Mouse (Mus musculus): Measurements from ENCODE around the gene Mrps21.
"Not testable (repeated sequence)": the region's sequence is repeated elsewhere in the genome, so short reads cannot be mapped to it uniquely, and the experiment has no call there.

The Mrps21 gene

DNA sequence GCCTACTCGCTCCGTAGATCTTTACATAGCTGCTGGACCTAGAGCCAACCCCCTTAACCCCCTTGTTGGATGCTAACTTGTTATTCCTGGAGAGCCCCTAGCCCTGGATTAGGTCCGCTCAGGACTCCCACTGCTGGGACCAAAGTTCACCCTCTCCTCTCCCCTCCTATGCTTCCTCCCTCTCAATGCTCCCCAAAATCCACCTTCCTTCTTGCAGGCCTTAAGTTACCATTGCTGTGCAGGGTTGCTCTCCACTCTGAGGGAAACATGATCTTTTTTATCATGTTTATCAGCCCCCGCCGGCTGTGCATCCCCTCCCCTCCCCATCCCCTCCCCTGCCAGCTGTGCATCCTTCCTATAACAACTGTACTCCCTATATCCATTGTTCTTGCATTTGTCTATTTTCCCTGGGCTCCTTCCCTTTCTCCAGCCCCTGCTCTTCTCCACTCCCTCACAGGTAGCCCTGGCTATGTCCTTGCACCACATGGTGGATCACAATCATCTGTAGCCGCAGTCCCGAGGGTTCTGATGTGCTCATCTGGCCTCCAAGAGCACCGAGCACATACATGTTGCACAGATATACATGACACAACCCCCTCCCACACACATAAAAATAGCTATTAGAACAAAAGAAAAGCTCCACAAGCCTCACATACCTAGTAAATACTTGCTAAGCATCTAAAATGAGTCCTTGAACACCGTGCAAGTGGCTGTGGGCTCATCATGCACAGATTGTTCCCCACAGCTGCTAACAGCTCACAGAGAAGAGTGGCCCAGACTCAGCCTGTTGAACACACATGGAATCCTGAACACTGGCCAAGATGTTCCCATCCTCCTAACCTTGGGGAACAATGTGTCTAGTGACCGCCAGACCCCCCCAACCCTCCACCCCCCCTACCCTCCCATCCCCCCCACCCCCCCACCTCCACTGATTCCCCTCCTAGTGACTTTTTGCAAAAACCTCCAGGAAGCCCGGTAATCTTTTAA, 21.0 kb upstream of the Mrps21 start:
- no peak for DNase-seq (ENCODE audit: extremely low read depth, insufficient read length, low spot score)

GRCm38 (mm10) chr3:95891211-95892065, 20.1 kb upstream of the Mrps21 start, which contains the start of gene BC028528:
TSS of gene BC028528 (minus strand) at chr3:95892005.
- DNase-seq (ENCODE audit: extremely low read depth, insufficient read length, low spot score) = peak; percentile 43

GRCm38 (mm10) chr3:95889664-95890063, 18.3 kb upstream of the Mrps21 start:
- no peak for DNase-seq (ENCODE audit: extremely low read depth, insufficient read length, low spot score)

- no peak for DNase-seq (ENCODE audit: extremely low read depth, insufficient read length, low spot score)
These were observed 16.3 kb upstream of the Mrps21 start for GRCm38 (mm10) chr3:95887596-95887995.

DNA sequence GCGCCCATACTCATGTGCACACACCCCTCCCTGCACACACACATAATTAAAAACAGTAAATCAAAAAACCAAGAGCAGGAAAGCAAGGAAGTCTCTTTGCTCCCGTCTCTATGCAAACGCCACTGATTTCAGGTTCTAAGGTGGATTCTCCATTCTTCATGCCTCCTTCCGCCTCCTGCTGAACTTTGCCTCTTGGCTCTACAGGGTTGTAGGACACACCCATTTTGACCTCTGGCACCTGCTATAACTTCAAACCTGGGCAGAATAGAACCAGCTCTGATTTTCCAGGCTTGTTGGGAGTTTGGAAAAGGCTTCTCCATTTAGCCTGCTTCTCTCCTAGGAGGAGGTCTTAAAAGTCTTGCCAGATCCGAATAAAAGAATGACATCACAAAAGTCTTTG, 13.1 kb upstream of the Mrps21 start:
- no peak for DNase-seq (ENCODE audit: extremely low read depth, insufficient read length, low spot score)

DNA sequence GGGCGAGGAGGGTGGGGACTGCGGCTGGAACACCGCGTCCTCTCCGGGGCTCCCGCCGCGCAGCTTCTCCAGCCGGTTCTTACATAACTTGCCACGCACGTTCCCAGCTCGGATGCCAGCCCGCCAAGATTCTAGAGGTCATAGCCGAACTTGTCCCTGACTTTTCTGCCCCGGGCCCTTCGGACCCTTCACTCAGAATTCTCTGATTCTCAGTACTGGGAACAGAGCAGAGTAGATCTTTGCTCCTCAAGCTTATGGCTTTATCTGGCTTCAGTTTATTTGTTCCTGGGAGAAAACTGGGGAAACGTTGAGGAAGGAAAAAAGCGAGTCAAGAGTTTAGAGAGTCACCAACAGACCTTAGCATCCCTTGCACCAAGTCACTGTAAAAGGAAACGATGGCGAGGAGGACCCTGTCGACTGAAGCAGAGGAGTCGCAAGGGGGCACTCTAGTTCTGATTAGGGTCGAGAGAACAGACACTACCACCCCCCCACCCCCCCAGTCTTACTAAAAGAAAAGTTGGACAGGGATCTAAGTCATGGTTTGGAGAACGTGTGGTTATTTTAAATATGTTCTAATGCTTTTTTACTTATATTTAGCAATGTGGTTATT, 11.6 kb upstream of the Mrps21 start:
- DNase-seq (ENCODE audit: extremely low read depth, insufficient read length, low spot score) = no peak

- peak; percentile 92 for DNase-seq (ENCODE audit: extremely low read depth, insufficient read length, low spot score)
These were observed 10.9 kb upstream of the Mrps21 start, which contains the start of gene Ciart for GRCm38 (mm10) chr3:95881979-95882815. TSS of gene Ciart (minus strand) at chr3:95882251.

GRCm38 (mm10) chr3:95879063-95879462, 7.7 kb upstream of the Mrps21 start:
- DNase-seq (ENCODE audit: extremely low read depth, insufficient read length, low spot score) = no peak

GRCm38 (mm10) chr3:95872048-95872447, 729 bp upstream of the Mrps21 start:
- DNase-seq (ENCODE audit: extremely low read depth, insufficient read length, low spot score) = no peak

- DNase-seq (ENCODE audit: extremely low read depth, insufficient read length, low spot score) = no peak
These were observed 343 bp downstream of the Mrps21 start for GRCm38 (mm10) chr3:95870976-95871375.

DNA sequence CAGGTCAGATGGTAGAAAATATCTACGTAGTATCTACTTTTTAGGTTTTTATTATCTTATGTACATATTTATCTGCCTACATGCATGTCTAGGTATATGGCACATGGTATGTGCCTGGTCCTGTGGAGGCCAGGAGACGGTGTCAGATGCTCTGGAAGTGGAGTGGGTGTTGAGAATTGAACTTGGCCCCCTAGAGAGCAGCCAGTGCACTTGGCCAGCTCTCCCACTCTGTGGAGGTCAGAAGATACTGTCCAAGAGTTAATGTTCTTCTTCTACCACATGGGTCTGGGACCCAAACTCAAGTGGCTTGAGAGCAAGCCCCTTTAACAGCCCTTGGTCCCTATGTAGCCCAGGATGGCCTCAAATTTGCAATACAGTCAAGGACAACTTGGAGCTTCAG, 3.9 kb downstream of the Mrps21 start:
- DNase-seq (ENCODE audit: extremely low read depth, insufficient read length, low spot score) = no peak

DNA sequence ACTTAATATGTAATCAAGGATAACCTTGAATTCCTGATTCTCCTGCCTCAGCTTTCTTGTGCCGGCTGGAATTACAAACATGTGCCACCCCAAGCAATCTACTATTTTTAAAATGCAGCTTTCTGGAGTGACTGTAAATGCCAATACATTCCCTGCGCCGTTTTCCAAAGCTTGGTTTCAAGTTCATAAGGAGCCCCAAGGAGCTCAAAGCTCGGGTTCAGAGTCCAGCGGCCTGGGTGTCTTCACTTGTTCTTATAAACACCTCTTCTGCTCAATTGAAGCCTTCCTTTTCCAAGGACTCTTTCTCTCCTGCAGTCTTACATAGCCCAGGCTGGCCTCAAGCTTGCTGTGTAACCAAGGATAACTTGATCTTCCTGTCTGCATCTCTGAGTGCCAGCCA, 5.2 kb downstream of the Mrps21 start:
- no peak for DNase-seq (ENCODE audit: extremely low read depth, insufficient read length, low spot score)

GRCm38 (mm10) chr3:95865571-95865970, 5.7 kb downstream of the Mrps21 start:
- DNase-seq (ENCODE audit: extremely low read depth, insufficient read length, low spot score) = no peak

DNA sequence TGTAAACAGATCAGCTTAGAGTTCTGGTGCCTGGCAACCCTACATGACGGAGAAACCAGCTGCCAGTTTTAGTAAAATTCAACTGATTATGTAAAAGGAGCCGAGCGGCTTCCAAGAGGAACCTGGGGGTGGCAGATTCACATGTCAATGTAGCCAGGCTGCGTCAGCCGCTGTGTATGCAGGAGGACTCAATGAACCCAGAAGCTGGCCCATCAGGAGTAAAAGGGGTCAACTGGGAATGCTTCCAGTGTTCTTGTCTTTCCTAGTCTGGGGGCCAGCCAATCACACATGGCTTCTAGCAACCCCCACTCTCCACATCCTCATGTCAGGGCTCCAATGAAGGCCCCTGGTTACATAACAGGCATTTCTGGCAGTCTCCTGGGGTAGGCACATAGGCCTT, 6.3 kb downstream of the Mrps21 start:
- DNase-seq (ENCODE audit: extremely low read depth, insufficient read length, low spot score) = no peak

DNA sequence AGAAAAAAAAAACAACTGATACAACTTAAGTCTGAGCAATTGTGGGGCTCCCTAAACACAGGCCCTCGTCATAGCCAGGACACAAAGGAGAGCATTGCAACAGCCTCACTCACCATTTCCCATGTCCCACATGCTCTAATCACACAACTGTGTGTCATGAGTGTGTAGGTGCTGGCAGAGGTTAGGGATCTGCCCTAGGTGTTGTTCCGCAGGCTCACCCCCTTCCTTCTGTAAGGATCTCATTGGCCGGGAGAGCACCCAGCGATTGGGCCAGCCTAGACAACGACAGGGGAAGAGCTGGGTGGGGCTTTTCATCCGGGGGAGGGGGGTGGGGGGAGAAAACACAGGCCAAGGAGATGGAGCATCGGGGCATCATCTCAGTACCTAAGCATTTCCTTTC, 7.7 kb downstream of the Mrps21 start:
- DNase-seq (ENCODE audit: extremely low read depth, insufficient read length, low spot score) = no peak

DNA sequence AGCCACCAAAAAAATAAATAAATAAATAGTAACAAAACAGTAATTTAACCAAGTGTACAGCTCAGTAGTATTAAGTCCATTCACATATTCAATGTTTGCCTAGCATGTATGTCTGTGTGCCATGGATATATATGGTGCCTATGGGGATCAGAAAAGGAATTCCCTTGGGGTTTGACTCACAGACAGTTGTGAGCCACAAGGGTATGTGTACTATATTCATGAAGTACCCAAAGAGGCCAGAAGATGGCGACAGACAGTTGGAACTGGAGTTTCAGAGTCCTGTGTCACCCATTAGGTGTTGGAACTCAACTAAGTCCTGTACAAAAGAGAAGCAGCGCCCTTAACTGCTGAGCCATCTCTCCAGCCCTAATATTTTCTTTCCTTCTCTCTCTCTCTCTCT, 9.5 kb downstream of the Mrps21 start:
- DNase-seq (ENCODE audit: extremely low read depth, insufficient read length, low spot score) = peak; percentile 55

DNA sequence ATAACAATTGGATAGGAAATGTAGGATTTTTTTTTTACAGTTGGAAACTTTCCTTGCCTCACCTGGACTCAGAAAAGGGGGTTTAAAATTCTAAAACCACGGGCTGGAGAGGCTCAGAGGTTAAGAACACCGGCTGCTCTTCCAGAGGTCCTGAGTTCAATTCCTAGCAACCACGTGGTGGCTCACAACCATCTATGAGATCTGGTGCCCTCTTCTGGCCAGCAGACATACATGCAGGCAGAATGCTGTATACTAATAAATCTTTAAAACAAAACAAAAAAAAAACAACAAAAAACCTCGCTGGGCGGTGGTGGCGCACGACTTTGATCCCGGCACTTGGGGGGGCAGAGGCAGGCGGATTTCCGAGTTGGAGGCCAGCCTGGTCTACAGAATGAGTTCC, 10.1 kb downstream of the Mrps21 start:
- DNase-seq (ENCODE audit: extremely low read depth, insufficient read length, low spot score) = peak; percentile 50

- no peak for DNase-seq (ENCODE audit: extremely low read depth, insufficient read length, low spot score)
These were observed 11.0 kb downstream of the Mrps21 start for GRCm38 (mm10) chr3:95860323-95860722.

DNA sequence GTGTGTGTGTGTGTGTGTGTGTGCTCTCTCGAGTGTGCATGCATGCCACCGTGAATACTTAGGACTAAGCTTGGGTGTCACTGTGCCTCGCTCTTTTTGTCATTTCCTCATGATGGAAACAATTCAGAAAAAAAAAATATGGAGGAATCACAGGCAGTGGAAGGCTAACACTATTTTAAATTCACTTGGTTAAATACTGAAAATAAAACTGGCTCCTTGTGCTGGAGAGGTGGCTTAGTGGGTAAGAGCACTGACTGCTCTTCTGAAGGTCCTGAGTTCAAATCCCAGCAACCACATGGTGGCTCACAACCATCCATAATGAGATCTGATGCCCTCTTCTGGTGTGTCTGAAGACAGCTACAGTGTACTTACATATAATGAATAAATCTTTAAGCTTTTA, 13.0 kb downstream of the Mrps21 start:
- DNase-seq (ENCODE audit: extremely low read depth, insufficient read length, low spot score) = not testable (repeated sequence)

DNA sequence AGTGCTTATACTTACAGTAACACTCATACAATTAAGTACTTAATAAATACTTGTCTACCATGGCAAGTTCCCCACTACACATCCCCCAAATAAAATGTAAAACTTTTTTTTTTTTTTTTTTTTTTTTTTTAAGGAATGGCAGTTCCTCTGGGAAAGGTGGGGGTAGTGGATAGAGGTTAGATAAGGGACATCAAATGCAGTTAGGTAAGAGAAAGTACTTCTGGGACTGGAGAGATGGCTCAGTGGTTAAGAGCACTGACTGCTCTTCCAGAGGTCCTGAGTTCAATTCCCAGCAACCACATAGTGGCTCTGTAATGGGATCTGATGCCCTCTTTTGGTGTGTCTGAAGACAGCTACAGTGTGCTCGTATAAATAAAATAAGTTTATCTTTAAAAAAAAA, 14.3 kb downstream of the Mrps21 start:
- not testable (repeated sequence) for DNase-seq (ENCODE audit: extremely low read depth, insufficient read length, low spot score)

Measured in 3134 (cell line).